Mouse (Mus musculus) intestine, postnatal 0 days (tissue): ENCODE measurements around the gene Srrm2. TPM values are rescaled to one million over a fixed set of nuclear protein-coding genes. Genes with fewer than 3 reads are reported as not detected.

Source experiments
- ATAC-seq: fragments of 200-750 bp; cut with Nextera tagmentation; 2 replicates; pipeline ENCODE4 v1.8.0; 2017; ENCODE audit warnings: mild to moderate bottlenecking, moderate TSS enrichment, moderate library complexity
- H3K27ac ChIP-seq: fragments of 300-500 bp; sonication (generic); 2 replicates; pipeline ENCODE4 v1.5.1; 2014; ENCODE audit warnings: mild to moderate bottlenecking, low read depth, low read length, moderate library complexity
- H3K27me3 ChIP-seq: fragments of 300-500 bp; sonication (generic); replicated peaks from 2 replicates; pipeline ENCODE4 v1.6.1; 2014; ENCODE audit warnings: low read length, mixed read lengths; ENCODE audit not compliant: control insufficient read depth, insufficient read depth
- H3K36me3 ChIP-seq: fragments of 300-500 bp; sonication (generic); 2 replicates; pipeline ENCODE4 v1.6.1; 2014; ENCODE audit warnings: mild to moderate bottlenecking, moderate library complexity; ENCODE audit not compliant: control insufficient read depth, insufficient read depth
- H3K4me1 ChIP-seq: fragments of 300-500 bp; sonication (generic); replicated peaks from 2 replicates; pipeline ENCODE4 v1.6.1; 2014; ENCODE audit warnings: antibody characterized with exemption, low read length, mixed read lengths; ENCODE audit not compliant: control insufficient read depth, insufficient read depth
- H3K4me2 ChIP-seq: fragments of 300-500 bp; sonication (generic); replicated peaks from 2 replicates; pipeline ENCODE4 v1.6.1; 2014; ENCODE audit warnings: low read depth, mild to moderate bottlenecking, moderate library complexity
- H3K4me3 ChIP-seq: fragments of 300-500 bp; sonication (generic); 2 replicates; pipeline ENCODE4 v1.5.1; 2014; ENCODE audit warnings: low read depth, low read length
- H3K9ac ChIP-seq: fragments of 300-500 bp; sonication (generic); 2 replicates; pipeline ENCODE4 v1.6.1; 2014; ENCODE audit warnings: mild to moderate bottlenecking, low read depth, low read length
- H3K9me3 ChIP-seq: fragments of 300-500 bp; sonication (generic); 2 replicates; pipeline ENCODE4 v1.6.1; 2016; ENCODE audit warnings: mixed run types; ENCODE audit not compliant: control insufficient read depth
- CTCF ChIP-seq: sonication (generic); IDR thresholded peaks from 2 replicates; pipeline ENCODE4 v1.5.1; 2016; ENCODE audit warnings: low read depth, mild to moderate bottlenecking, control low read depth, antibody characterized with exemption, moderate library complexity
- WGBS: fragments of 180-500 bp; shearing (Covaris S2); extraction: QIAGEN DNeasy Blood & Tissue Kit; methylation state at CpG from one replicate; pipeline ENCODE4 v1.1.7; 2014; 5-methylcytosine and 5-hydroxymethylcytosine counted together
- polyA plus RNA-seq: library from polyadenylated mRNA; unstranded; fragments of >200 nt; fragmentation: Nextera tagmentation; extraction: Ambion mirVana; gene quantifications from 2 replicates; pipeline ENCODE4 v1.2.1, GENCODE M21; 2015

Srrm2 gene
- polyA plus RNA-seq, 1 experiment from 2014 or later: 185 TPM

DNA sequence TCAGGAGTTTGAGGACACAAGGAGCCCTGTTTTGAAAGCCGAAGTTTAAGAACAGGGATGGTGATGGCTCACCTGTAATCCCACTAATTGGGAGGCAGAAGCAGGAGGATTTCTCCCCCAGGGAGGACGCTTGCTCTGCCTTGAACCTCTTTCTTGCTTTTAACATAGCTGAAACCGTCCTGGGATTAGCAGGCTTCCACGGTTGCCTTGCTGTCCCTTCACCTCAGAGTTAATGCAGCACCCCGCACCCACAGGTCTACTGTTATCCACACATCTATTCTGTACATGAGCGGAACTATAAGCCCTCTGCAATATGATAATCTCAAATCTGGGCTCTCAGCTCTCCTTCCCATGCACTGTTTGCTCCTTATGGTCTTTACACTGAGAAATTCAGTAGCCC, 16.7 kb upstream of the Srrm2 start:
- 73% methylated on average over 6 of the region's 6 CpGs for WGBS
- no peak overlapping the region for H3K4me2 ChIP-seq

DNA sequence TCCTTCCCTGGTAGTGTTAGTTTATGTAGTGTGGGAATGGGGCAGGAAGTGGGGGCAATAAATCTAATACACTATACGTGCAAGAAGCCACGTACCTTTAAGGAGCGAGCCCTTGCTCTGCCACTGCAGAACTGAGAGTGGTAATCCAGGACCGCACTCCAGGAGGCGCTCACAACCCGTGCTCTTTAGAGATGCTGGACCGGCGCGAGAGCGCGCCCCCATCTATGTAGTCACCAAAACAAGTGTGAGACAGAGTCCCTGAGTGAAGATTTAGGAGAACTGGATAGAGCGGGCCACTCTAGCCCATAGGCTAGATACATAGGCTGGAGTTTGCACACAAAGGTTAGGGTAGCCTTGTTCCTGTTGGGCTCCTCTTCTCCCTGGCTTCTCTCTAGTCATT, 16.2 kb upstream of the Srrm2 start:
- Histone ChIP-seq H3K9me3 (no peaks in the 10 kb centered on the region), H3K4me3 (no peak overlapping the region), H3K36me3 (no peaks in the 10 kb centered on the region), H3K4me2 (no peak overlapping the region; the same call in 1 of the 2 replicates), H3K27me3 (no peaks in the 10 kb centered on the region), H3K27ac (no peak overlapping the region), H3K4me1 (no peaks in the 10 kb centered on the region), H3K9ac (no peak overlapping the region)
- WGBS: 4% methylated on average over 12 of the region's 12 CpGs
- peak; percentile 92 for TF ChIP-seq CTCF
- peak; percentile 40; the same call in 1 of the 2 replicates for ATAC-seq

More for the DNA sequence above, 16.7 kb upstream of the Srrm2 start:
- ATAC-seq: no peak
- Histone ChIP-seq H3K27ac (no peak overlapping the region), H3K9ac (no peak overlapping the region), H3K9me3 (no peaks in the 10 kb centered on the region), H3K36me3 (no peaks in the 10 kb centered on the region), H3K4me1 (no peaks in the 10 kb centered on the region), H3K27me3 (no peaks in the 10 kb centered on the region), H3K4me3 (no peak overlapping the region)
- no peak for TF ChIP-seq CTCF

DNA sequence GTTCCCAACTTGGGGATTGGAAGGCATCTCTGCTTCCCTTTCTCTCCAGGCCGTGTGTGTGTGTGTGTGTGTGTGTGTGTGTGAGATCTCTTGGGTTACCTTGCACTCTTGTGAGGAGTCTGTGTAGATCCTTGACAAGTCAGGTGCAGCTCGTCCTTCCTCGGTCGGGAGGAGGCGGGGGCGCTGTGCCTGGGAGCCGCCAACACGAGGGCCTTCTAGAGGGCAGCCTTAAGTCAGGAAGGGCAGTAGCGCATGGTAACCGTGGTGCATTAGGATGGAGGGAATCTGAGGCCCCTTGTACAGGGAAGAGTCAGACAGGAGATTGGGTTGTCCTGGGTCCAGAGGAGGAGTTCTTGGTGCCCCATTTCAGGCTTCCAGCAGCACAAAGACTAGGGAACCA, 14.1 kb upstream of the Srrm2 start:
- TF ChIP-seq CTCF: no peak
- H3K4me1 ChIP-seq: no peaks in the 10 kb centered on the region
- no peaks in the 10 kb centered on the region for H3K27me3 ChIP-seq
- no peaks in the 10 kb centered on the region for H3K36me3 ChIP-seq
- 84% methylated on average over 10 of the region's 10 CpGs for WGBS
- no peak overlapping the region for H3K27ac ChIP-seq
- H3K4me2 ChIP-seq: no peak overlapping the region
- H3K4me3 ChIP-seq: no peak overlapping the region
- no peak overlapping the region for H3K9ac ChIP-seq
- no peak for ATAC-seq
- H3K9me3 ChIP-seq: no peaks in the 10 kb centered on the region

DNA sequence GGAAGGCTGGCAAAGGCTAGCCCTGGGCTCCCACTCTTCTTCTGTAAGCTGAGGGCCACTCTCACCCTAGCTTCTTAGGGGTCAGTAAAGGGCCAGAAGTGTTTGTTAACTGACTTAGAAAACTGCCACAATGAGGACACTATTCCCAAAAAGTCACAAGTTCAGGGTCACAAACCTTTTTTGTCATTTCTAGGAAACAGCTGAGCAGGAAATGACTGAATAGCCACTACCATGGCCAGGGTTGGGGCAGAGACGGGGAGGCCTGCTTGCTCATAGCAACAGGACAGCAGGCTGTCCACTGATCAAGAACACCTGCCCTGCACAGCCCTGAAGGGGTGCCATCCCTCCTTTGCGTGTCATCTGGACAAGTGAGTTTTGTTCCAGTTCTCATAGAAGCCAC, 13.2 kb upstream of the Srrm2 start:
- Histone ChIP-seq H3K4me3 (no peak overlapping the region), H3K9ac (no peak overlapping the region), H3K4me2 (no peak overlapping the region), H3K9me3 (no peaks in the 10 kb centered on the region), H3K27me3 (no peaks in the 10 kb centered on the region), H3K27ac (no peak overlapping the region), H3K36me3 (no peaks in the 10 kb centered on the region), H3K4me1 (no peaks in the 10 kb centered on the region)
- TF ChIP-seq CTCF: no peak
- 77% methylated on average over 2 of the region's 2 CpGs for WGBS
- ATAC-seq: no peak

DNA sequence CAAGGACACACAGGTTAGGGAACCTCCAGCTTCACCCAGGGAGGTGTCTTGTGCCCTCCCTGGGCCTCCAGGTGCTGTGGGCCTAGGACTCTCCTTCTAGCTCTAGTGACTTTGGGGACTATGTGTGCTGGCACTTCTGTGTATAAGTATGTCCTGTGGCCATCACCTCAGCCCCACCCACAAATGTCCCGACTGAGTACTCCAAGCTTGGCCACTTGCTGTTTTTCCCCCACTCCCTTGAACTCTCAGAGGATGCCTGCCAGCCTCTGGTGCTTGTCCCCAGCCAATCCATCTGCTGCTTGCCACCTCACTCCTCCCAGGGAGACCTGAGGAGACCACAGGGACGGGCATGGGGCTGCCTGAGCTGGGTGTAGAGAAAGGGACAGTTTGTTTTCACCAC, 11.9 kb upstream of the Srrm2 start:
- H3K4me3 ChIP-seq: no peak overlapping the region
- ATAC-seq: no peak
- WGBS: 42% methylated on average over 2 of the region's 2 CpGs
- TF ChIP-seq CTCF: no peak
- no peak overlapping the region for H3K9ac ChIP-seq
- no peaks in the 10 kb centered on the region for H3K27me3 ChIP-seq
- H3K27ac ChIP-seq: no peak overlapping the region
- no peaks in the 10 kb centered on the region for H3K9me3 ChIP-seq
- H3K4me1 ChIP-seq: no peaks in the 10 kb centered on the region
- H3K4me2 ChIP-seq: no peak overlapping the region
- no peaks in the 10 kb centered on the region for H3K36me3 ChIP-seq

DNA sequence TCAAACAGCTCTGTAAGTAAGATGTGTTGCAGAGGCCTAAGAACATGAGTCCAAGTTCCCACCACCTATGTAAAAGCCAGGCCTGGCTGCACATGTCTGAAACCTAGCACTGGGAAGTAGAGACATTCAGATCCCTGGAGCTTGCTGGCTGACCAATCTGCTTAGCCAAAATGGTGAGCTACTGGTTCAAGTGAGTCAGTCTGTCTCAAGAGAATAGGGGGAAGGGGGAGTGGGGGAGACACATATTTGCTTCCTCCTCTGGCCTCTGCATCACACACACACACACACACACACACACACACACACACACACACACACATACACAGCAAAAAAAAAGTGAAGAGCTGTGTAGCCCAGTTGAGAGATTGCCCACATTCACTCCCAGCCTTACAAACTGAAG, 7.0 kb upstream of the Srrm2 start:
- no peak for ATAC-seq
- Histone ChIP-seq H3K27me3 (no peaks in the 10 kb centered on the region), H3K9me3 (no peaks in the 10 kb centered on the region), H3K9ac (no peak overlapping the region), H3K4me3 (no peak overlapping the region), H3K4me1 (no peaks in the 10 kb centered on the region), H3K36me3 (no peaks in the 10 kb centered on the region), H3K4me2 (no peak overlapping the region), H3K27ac (no peak overlapping the region)
- no peak for TF ChIP-seq CTCF
